Mouse (Mus musculus): ENCODE data around the gene Slc4a3. TPM values are rescaled to one million over a fixed set of nuclear protein-coding genes. Genes with fewer than 3 reads are reported as not detected.

The Slc4a3 gene
- polyA plus RNA-seq, 2 experiments from 2014 or later = not detected

DNA sequence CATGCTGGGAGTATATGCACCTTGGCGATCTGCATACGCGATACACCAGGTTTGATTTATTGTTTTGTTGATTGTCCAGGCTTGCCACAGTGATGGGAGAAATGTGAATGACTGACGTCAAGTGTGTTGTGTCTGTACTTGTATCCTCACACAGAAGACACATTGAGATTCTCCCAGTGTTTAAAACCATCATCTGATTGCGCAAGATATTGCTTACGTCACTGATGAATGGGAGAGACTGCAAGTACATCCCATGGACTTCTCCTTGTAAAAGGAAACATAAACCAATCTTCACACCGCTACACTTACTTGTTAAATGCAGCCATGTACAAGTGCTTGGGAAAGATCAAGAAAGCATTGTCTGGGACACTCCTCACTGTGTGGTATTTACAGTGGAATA is 62.2 kb downstream of the Slc4a3 start:
- no peak for ATAC-seq

DNA sequence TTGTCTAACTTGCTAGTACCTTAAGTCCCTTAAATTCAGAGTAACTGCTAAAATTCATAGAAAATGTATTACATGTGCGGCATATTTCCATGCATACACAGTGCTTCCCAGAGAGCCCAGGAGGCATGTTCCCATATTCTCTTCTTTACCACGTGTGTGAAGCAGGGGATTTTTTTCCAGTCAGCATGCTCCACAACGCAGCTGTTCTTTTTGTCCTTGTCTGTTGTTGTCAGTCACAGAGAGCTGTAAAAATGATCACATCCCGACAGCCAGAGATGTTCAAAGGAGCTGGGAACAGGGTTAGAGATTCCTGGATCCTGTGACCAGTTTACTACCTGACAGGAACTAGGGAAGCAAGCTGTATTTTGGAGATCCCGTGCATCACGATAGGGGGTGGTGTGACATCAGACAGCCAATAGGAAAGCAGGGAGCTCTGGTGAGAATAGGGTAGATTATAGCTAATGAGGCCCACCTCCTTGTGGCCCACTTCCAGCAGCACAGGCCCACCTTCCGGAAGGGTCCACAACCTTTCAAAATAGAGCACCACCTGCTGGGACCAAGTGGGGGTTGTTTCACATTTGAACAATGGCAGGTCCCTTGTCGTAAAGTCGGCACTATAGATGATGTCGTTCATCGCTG is 62.7 kb downstream of the Slc4a3 start:
- no peak for ATAC-seq

DNA sequence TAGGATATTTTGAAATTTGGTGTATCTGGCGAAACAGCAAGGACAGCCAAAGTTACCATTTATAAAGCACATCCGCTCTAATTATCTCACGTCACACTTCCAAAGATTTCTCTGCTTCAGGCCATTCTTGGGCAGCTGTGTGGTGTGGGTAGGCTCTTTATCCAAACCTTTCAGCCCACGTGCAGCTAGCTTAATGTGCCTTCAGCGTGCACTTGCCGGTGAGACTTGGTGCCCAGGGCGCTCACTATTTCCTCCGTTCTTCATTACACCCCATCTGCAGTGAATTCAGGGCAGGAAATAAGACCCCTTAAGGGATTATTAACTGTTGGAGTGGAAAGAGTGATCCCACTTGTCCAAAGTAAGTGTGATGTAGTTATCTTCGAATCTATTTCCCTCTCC is 63.2 kb downstream of the Slc4a3 start:
- ATAC-seq = no peak

- ATAC-seq = no peak
These were observed 64.5 kb downstream of the Slc4a3 start for GRCm38 (mm10) chr1:75610553-75610952.

Other genes with a start within 250 kb of the Slc4a3 start
- 10 to 100 TPM; 56.0 to 90.5 TPM for gene Dnpep, start 228.3 kb upstream of the Slc4a3 start, polyA plus RNA-seq (2017; shearing (Covaris generic))
- gene Des, start 185.9 kb upstream of the Slc4a3 start, polyA plus RNA-seq (2017; shearing (Covaris generic)) = not detected
- gene Speg, start 171.0 kb upstream of the Slc4a3 start, polyA plus RNA-seq (2017; shearing (Covaris generic)) = under 1 TPM in 1 of 2 experiments, not detected in 1; 0.03 TPM
- gene Gmppa, start 110.3 kb upstream of the Slc4a3 start, polyA plus RNA-seq (2017; shearing (Covaris generic)) = 10 to 100 TPM; 57.0 to 91.3 TPM
- gene Asic4, start 95.8 kb upstream of the Slc4a3 start, polyA plus RNA-seq (2017; shearing (Covaris generic)) = not detected
- 1 to 10 TPM; 5.2 to 5.6 TPM for gene Chpf, start 67.0 kb upstream of the Slc4a3 start, polyA plus RNA-seq (2017; shearing (Covaris generic))
- not detected for gene Tmem198, start 66.7 kb upstream of the Slc4a3 start, polyA plus RNA-seq (2017; shearing (Covaris generic))
- not detected for gene Obsl1, start 39.8 kb upstream of the Slc4a3 start, polyA plus RNA-seq (2017; shearing (Covaris generic))
- gene Inha, start 39.2 kb upstream of the Slc4a3 start, polyA plus RNA-seq (2017; shearing (Covaris generic)) = not detected
- 10 to 100 TPM in 1 of 2 experiments, 1 to 10 TPM in 1; 10.0 to 18.3 TPM for gene Stk11ip, start 24.7 kb upstream of the Slc4a3 start, polyA plus RNA-seq (2017; shearing (Covaris generic))